Mouse (Mus musculus) G1E-ER4 (cell line): ENCODE measurements around the gene Eif4b. TPM values are rescaled to one million over a fixed set of nuclear protein-coding genes. Genes with fewer than 3 reads are reported as not detected.

ENCODE experiments used
- GATA1 ChIP-seq: IDR thresholded peaks from one replicate; pipeline ENCODE4 v1.8.0; 2012; ENCODE audit warnings: low read length, inconsistent platforms
- polyA plus RNA-seq: library from polyadenylated mRNA; stranded (reverse); fragments of >175 nt; gene quantifications from 2 replicates; pipeline ENCODE4 v1.2.3, GENCODE M21; 2012

Eif4b gene
- polyA plus RNA-seq, 1 experiment, result 375 TPM

GRCm38 (mm10) chr15:102117461-102118443 is 44.2 kb downstream of the Eif4b start:
- no peak for TF ChIP-seq GATA1

DNA sequence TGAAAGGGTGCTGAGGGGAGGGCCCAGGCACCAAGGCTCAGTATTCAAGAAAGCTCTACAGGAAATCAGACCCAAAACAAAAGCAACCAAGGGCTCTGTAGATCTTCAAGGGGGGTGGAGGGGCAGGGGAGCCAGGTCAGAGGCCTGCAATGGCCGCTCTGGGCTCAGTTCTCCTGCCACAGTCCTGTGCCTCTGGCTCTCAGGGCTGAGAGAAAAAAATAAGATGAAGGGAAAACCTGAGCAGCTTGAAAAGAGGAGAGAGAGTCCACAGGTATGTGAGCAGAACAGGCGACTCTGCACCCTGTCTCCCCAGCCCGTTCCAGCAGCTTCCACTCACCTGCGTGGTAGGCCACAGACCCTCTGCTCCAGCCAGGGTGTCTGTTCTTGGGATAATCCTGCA is 45.0 kb downstream of the Eif4b start:
- TF ChIP-seq GATA1, result no peak

GRCm38 (mm10) chr15:102119121-102119830 is 45.7 kb downstream of the Eif4b start:
- no peak for TF ChIP-seq GATA1

DNA sequence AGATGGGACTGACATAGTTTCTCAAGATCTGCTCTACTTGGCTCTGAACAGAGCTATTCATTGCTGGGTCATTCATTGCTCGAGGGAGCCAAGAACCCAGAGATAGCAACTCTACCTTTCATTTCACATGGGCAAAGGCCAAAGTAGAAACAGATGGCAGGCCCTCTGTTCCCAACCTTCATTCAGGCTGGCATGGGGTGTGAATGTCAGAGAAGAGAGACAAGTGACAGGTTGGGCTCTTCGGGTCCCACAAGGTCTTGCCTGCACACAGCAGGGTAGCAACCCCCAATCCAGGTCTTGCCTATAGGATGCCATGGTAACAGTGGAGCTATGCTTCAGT is 46.2 kb downstream of the Eif4b start:
- no peak for TF ChIP-seq GATA1

DNA sequence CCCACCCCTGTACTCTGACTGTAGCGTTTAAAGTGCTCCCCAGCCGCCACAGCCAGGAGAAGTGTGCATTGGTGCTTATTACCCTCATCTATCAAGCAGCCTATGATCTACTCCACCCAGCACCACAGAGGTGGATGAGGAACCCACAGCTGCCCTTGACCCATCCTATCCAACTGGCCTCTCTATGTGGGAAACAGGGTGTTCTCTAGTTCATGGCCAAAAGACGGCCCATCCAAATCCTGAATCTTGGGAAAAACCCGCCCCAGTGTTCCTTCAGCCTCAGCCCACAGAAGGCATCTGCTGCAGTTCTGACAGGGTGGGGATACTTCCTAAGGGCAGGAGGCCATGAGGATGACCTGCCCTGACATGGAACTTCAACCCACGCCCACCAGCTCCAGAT is 47.0 kb downstream of the Eif4b start:
- TF ChIP-seq GATA1, result no peak

DNA sequence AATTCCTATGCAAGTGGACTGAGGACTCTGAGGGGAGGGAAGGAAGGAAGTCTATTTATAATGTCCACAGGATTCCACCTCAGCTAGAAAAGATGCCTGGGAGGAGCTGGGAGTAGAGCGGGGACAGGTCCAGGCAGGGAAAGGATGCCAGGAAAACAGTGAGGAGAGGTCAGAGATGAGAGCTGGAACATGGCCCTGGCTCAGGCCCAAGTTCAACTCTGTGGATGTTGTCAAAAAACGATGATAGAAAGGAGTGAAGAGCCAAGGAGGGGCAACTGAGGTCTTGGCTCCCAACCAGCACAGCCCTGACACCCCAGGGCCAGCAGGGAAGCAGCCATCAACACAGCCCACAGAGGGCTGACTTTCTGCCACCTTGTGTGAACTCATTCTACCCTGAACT is 52.7 kb downstream of the Eif4b start:
- no peak for TF ChIP-seq GATA1

DNA sequence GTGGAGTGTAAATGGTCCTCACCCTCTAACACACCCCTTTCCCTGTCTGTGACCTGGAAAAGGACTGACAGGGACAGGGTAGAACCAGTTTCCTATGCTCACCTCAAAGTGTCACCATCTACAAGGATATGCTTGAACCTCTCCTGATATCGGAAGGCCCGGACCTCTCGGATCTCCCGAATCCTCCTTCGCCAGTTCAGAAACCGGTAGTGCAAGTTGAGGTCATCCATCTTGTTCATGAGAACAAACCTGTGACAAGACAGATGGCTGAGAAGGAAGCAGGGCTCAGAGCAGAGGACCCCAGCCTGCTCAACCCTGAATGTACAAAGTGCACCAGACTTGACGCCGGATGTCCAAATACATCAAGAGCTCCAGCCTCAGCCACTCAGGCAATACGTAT is 59.7 kb downstream of the Eif4b start:
- TF ChIP-seq GATA1, result no peak

GRCm38 (mm10) chr15:102134709-102135108 is 61.1 kb downstream of the Eif4b start:
- TF ChIP-seq GATA1, result no peak

- TF ChIP-seq GATA1, result no peak
Measured at GRCm38 (mm10) chr15:102135522-102136128, 62.1 kb downstream of the Eif4b start.

DNA sequence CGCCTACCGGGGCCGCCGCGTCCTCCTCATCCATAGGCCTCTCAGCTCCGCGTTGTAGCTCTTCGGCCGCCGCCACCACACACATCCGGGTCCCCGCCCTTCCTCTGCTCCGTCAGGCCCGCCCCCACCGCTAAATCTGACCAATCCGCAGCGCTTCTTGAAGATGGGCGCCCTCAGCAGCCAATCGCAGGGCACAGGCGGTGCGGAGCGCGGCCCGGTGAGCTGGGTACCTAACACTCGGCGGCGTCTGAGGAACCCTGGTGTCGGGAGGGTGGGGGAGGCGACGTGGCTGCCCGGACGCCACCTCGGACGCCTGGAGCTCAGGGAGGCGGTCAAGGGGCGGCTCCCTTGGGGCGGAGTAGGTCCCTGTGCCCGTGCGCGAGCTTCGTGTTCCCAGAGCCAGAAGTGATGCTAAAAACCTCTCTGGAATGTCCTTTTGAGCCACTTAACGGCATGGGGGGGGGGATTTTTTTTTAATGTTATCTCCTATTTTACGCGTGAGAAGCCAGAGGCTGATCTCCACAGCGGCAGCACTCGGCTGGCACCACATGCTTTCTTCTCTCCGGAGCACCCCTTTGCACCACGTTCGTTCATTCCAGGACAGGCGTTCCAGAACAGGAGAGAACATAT is 62.7 kb downstream of the Eif4b start, which contains the start of gene Spryd3:
Gene Spryd3 (minus strand): TSS at position 106 of the 630 bp plus-strand sequence.
- TF ChIP-seq GATA1, result no peak

DNA sequence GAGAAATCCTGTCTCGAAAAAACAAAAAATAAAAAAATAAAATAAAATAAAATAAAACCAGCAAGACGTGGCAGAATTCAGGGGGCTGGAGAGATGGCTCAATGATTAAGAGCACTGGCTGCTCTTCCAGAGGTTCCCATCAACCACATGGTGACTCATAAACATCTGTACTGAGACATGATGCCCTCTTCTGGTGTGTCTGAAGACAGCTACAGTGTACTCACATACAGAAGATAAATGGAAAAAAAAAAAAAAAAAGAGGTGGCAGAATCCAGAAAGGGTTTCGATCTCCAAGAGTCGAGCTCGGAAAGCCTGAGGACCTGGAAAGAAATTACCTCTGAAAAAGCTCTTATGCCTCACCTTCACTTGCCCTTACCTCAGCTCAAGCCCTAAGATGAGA is 67.5 kb downstream of the Eif4b start:
- no peak for TF ChIP-seq GATA1

DNA sequence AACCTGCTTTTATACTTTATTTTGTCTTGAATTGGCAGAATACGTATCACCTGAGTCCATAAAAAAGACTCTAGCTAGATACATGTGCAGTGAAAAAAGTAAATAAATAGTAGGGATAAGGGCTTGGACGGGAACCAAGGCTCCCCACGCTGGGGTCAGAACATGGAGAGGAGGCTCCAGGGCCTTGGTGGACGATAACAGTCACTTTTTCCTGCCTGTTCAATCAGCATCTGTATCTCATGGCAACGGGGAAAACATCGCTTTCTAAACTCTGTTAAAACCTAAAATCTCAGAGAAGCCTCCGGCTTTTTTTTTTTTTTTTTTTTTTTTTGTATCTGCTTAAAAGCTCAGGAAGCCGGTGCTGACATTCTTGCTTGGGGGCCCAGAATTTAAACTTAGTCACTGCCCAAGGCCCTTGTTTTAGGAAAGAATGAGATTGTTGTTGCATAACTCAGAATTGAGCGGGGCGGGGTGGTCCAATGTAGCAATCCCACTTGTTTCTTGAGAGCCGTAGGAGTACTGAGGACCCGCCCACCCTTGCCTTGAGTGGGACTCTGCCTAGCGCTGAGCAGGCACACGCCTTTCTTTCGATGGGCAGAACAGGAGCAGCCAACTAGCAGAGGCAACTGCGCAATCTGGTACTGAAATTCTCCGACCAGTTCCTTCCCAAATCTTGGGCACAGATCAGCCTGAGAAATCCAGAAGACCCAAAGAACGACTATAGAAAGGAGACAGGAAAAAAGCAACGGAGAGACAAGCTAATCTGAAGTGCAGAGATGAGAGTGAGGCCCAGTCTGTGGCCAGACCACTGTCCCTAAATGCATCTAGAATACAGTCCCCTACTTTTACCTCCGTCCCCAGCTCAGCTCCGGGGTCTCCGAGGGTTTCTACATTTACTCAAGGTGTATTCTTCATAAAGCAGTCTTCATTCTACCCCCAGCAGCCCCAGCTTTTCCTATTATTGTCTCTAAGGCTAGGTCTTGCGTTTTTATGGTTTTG is 69.6 kb downstream of the Eif4b start:
- no peak for TF ChIP-seq GATA1

- no peak for TF ChIP-seq GATA1
Measured at GRCm38 (mm10) chr15:102144274-102144711, 70.7 kb downstream of the Eif4b start, which contains the start of gene Igfbp6. Gene Igfbp6, plus strand, starts transcription at chr15:102144362.

GRCm38 (mm10) chr15:102144726-102145125 is 71.2 kb downstream of the Eif4b start:
- TF ChIP-seq GATA1, result no peak
